Mouse (Mus musculus): ENCODE results near the gene Fignl2.

DNA sequence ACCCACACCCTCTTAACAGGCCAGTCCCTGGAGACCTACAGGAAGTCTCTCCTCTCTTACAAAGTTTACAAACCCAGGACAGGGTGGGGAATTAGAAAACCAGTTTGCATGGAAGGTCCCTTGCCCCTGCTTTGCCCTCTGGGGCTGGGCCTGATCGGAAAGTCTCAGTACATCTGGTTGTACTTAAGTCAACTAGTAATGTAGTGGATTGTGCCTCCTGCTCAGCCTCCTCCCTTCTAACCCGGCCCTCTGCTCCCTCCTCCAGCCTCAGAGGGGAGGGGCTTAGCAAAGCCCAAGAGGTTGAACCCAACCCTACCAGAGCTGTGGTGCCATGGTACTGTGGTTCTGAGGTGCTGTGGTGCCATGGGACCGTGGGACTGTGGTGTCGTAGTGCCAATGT is 3.9 kb upstream of the Fignl2 start:
- TF ChIP-seq CTCF (IDR thresholded peaks at IDR 0.05; ENCODE audit: control insufficient read depth, insufficient read depth, insufficient read length) (no peak), USF1 (IDR thresholded peaks at IDR 0.05; ENCODE audit: low read depth) (no peak), MYOG (IDR thresholded peaks at IDR 0.05; ENCODE audit: control insufficient read depth, extremely low read depth, insufficient read length) (no peak), MAX (IDR thresholded peaks at IDR 0.05) (no peak), CEBPB (IDR thresholded peaks at IDR 0.05; ENCODE audit: low read depth) (no peak), MYOD1 (IDR thresholded peaks at IDR 0.05; ENCODE audit: control insufficient read depth, insufficient read length, low read depth) (no peak)
